17 mouse cellular contexts compared by ENCODE assay signal in genomic region chr4:150406821-150407220, GRCm38 (mm10).
A peak's percentile ranks its signal among the peaks of the same experiment; 100 is the strongest.
DNase-seq lines count a peak whose midpoint lies in the region; ATAC-seq and TF ChIP-seq lines count a peak whose summit lies in the region.
"Had no signal": no experiment of that assay in that cellular context is flagged by ENCODE, and none has a peak within 500 bp of the region (broad histone marks: within the 10 kb centered on the region; RNA-seq: fewer than 3 reads in every experiment).

No protein-coding gene starts in this region.

- no peak for TF ChIP-seq CTCF in heart, adult 2 months (IDR thresholded peaks at IDR 0.05)
- TF ChIP-seq CTCF in liver, adult 2 months (IDR thresholded peaks at IDR 0.05; ENCODE audit: low read depth, low read length), result no peak
- no peak for TF ChIP-seq CTCF in heart, postnatal 0 days (IDR thresholded peaks at IDR 0.05; ENCODE audit: low read depth)

- H3K27ac ChIP-seq in heart, adult 2 months, result peak overlapping the region; percentile 34; the same call in 1 of the 2 replicates
- peak overlapping the region; percentile 29 for H3K27ac ChIP-seq in liver, adult 2 months (replicated peaks; ENCODE audit: insufficient read depth, low read depth, low read length)
- H3K27ac ChIP-seq in heart, postnatal 0 days (ENCODE audit: low read depth), result peak overlapping the region; percentile 43; the same call in 1 of the 2 replicates
- H3K27ac ChIP-seq: embryonic facial prominence, embryonic 15.5 days; forebrain, embryonic 15.5 days; limb, embryonic 10.5 days; lung, embryonic 15.5 days had no signal

- intact Hi-C loops in heart, adult 2 months (cut with DNase I), result loop anchor here (2.0 kb wide), 1 partner anchor 34 kb away; no protein-coding TSS in a partner anchor

- H3K79me2 ChIP-seq in heart, adult 2 months (replicated peaks; ENCODE audit: control insufficient read depth, insufficient read depth, low read length), result peaks cover 2% of the 10 kb centered on the region; the same call in 1 of the 2 replicates
- peaks cover 30% of the 10 kb centered on the region; the same call in 1 of the 2 replicates for H3K79me2 ChIP-seq in liver, adult 2 months (ENCODE audit: control insufficient read depth, insufficient read depth, low read length)

- peaks cover 17% of the 10 kb centered on the region for H3K4me1 ChIP-seq in heart, adult 2 months (ENCODE audit: control insufficient read depth, insufficient read depth, low read length)
- peaks cover 41% of the 10 kb centered on the region for H3K4me1 ChIP-seq in liver, adult 2 months (ENCODE audit: control insufficient read depth, insufficient read depth, low read length)
- peaks cover 47% of the 10 kb centered on the region for H3K4me1 ChIP-seq in heart, postnatal 0 days (ENCODE audit: control insufficient read depth, insufficient read depth)

- no peak for TF ChIP-seq EP300 in heart, adult 2 months (IDR thresholded peaks at IDR 0.05; ENCODE audit: insufficient read depth, low read depth, low read length)
- no peak for TF ChIP-seq EP300 in heart, postnatal 0 days (IDR thresholded peaks at IDR 0.05; ENCODE audit: low read depth)

- peak overlapping the region; percentile 47 for H3K4me2 ChIP-seq in heart, postnatal 0 days (ENCODE audit: low read depth, low read length)
- H3K4me2 ChIP-seq: embryonic facial prominence, embryonic 15.5 days; forebrain, embryonic 15.5 days; lung, embryonic 15.5 days had no signal

- peak overlapping the region; percentile 34 for H3K4me3 ChIP-seq in heart, adult 2 months
- H3K4me3 ChIP-seq in liver, adult 2 months (ENCODE audit: insufficient read depth, low read depth, low read length), result peak overlapping the region; percentile 11
- 0 out of 2 replicates have a peak overlapping the region, but pooled peaks have one; percentile 13 for H3K4me3 ChIP-seq in heart, postnatal 0 days (ENCODE audit: low read depth, low read length)
- H3K4me3 ChIP-seq: embryonic facial prominence, embryonic 15.5 days; forebrain, embryonic 15.5 days; limb, embryonic 10.5 days; lung, embryonic 15.5 days had no signal

- H3K9me3 ChIP-seq in heart, postnatal 0 days (replicated peaks; ENCODE audit: control insufficient read depth, low read length), result no peaks in the 10 kb centered on the region
- H3K9me3 ChIP-seq: embryonic facial prominence, embryonic 15.5 days; forebrain, embryonic 15.5 days; G1E; limb, embryonic 10.5 days; lung, embryonic 15.5 days had no signal

- no peak for TF ChIP-seq POLR2A in heart, adult 2 months (IDR thresholded peaks at IDR 0.05; ENCODE audit: insufficient read depth, low read depth, low read length)
- TF ChIP-seq POLR2A in liver, adult 2 months (IDR thresholded peaks at IDR 0.05; ENCODE audit: extremely low read depth, insufficient read depth, low read length), result no peak

- H3K9ac ChIP-seq in heart, adult 2 months (ENCODE audit: low read depth, low read length), result 0 out of 2 replicates have a peak overlapping the region, but pooled peaks have one; percentile 2
- H3K9ac ChIP-seq in liver, adult 2 months (ENCODE audit: low read depth, low read length), result peak overlapping the region; percentile 32
- no peak overlapping the region for H3K9ac ChIP-seq in heart, postnatal 0 days (replicated peaks; ENCODE audit: low read depth, low read length)
- H3K9ac ChIP-seq: embryonic facial prominence, embryonic 15.5 days; forebrain, embryonic 15.5 days; lung, embryonic 15.5 days had no signal

- 59% methylated on average over 6 of the region's 6 CpGs for WGBS in heart, adult 2 months
- 60% methylated on average over 6 of the region's 6 CpGs for WGBS in liver, adult 2 months
- 67% methylated on average over 6 of the region's 6 CpGs for WGBS in heart, postnatal 0 days

- ATAC-seq in heart, postnatal 0 days (ENCODE audit: insufficient read depth, low read depth), result no peak
- no peak for ATAC-seq in monocyte, adult 5-6 weeks (replicated peaks; ENCODE audit: insufficient number of reproducible peaks, low FRiP score, low TSS enrichment, poor library complexity, severe bottlenecking)
- ATAC-seq: forebrain, embryonic 15.5 days; midbrain, embryonic 16.5 days had no signal

- DNase-seq in heart, adult 2 months, result no peak
- no peak for DNase-seq in heart, adult 18-20 months
- no peak for DNase-seq in liver, adult 2 months (ENCODE audit: extremely low read depth, low read depth, low spot score)
- no peak for DNase-seq in liver
- no peak for DNase-seq in heart, postnatal 0 days (ENCODE audit: low spot score)
- no peak for DNase-seq in ovary, postnatal 10 days (ENCODE audit: low spot score)
- DNase-seq: adrenal gland, adult 2 months; B cell, adult 2 months; kidney, adult 2 months; right cerebral cortex, postnatal 25 days had no signal

- no peaks in the 10 kb centered on the region for H3K27me3 ChIP-seq in heart, adult 2 months (ENCODE audit: control insufficient read depth, insufficient read depth, low read length)
- H3K27me3 ChIP-seq in liver, adult 2 months (ENCODE audit: control insufficient read depth, insufficient read depth, low read length), result no peaks in the 10 kb centered on the region
- H3K27me3 ChIP-seq in heart, postnatal 0 days (ENCODE audit: control insufficient read depth, insufficient read depth, low read length), result no peaks in the 10 kb centered on the region
- H3K27me3 ChIP-seq: embryonic facial prominence, embryonic 15.5 days; forebrain, embryonic 15.5 days; lung, embryonic 15.5 days had no signal

- peaks cover 18% of the 10 kb centered on the region for H3K36me3 ChIP-seq in heart, adult 2 months (ENCODE audit: control insufficient read depth, insufficient read depth, low read length)
- H3K36me3 ChIP-seq in liver, adult 2 months (ENCODE audit: control insufficient read depth, insufficient read depth, low read length), result no peaks in the 10 kb centered on the region
- H3K36me3 ChIP-seq in heart, postnatal 0 days (replicated peaks; ENCODE audit: control insufficient read depth, insufficient read depth, low read length), result peaks cover 27% of the 10 kb centered on the region; the same call in 1 of the 2 replicates
- H3K36me3 ChIP-seq: lung, embryonic 15.5 days had no signal
